Mouse (Mus musculus): ENCODE data around the gene Aoah.

Aoah gene

DNA sequence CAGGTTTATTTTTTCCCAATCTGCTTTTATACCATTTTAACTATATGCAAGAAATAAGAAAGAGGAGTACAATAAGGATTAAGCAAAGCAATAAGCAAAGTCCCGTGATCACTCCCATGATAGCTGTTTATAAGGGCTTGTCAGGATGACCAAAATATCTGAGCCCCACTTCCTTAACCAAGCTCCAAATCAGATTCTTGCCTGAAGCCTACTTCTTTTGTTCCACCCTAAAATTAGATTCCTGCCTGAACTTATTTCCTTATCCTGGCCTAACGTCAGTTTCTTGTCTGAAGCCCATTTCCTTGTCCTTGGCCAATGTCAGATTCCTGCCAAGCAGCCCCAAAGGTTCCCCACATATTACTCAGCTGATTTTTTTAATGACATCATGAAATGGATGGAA lies 288.8 kb downstream of the Aoah start:
- no peak for DNase-seq
